Mouse (Mus musculus): Measurements from ENCODE around the gene Alkbh3.

Gene Alkbh3

DNA sequence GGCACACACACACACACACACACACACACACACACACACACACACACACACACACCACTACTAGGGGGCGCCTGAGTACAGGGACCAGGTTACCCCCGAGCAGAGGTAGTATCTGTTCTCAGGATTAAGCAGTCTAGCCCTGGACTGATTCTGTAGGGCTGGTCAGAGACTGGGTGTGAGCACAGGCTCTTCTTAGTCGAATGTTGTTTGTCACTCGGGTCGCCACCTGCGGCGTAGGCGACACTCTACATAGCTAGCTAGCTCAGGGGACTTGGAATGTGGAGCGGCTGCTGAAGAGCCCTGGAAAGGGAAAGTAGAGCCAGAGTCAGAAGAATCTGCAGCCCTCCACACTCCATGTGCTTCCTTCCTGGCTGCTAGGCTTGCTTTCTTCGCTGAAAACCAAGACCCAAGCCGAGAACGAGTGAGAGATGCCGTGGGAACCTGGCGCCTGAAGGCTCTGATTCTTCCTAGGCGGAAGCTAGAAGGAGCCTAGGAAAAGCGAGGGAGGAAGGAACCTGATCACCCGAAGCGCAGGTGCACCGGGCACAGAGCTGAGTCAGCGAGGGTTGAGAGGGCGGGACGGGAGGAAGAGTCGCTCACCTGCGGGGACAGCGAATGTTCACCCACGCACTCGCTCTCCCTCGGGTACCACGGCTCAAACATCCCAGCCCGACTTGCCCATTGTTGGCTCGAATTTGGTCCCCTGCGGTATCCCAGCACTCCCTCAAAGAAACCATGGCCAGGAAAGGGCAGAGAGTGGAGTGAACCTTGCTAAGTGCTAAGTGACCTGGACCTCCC lies 55.6 kb downstream of the Alkbh3 start:
- DNase-seq (ENCODE audit: low spot score) = no peak

DNA sequence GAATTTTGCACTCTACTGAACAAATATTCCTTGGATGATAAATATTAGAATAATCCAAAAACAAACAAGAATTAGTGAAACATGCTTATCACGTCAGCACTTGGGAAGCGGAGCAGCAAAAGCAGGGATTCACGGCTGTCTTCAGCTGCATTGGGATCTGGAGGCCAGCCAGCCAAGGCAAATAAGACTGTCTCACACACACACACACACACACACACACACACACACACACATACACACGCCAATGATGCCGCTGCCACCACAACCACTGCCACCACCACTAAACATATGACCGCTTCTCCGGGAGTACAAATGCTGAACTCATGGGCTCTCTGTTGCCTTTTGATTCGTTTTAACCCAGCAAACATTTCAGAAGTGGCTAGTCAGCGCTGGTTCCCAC lies 56.9 kb downstream of the Alkbh3 start:
- no peak for DNase-seq (ENCODE audit: low spot score)

DNA sequence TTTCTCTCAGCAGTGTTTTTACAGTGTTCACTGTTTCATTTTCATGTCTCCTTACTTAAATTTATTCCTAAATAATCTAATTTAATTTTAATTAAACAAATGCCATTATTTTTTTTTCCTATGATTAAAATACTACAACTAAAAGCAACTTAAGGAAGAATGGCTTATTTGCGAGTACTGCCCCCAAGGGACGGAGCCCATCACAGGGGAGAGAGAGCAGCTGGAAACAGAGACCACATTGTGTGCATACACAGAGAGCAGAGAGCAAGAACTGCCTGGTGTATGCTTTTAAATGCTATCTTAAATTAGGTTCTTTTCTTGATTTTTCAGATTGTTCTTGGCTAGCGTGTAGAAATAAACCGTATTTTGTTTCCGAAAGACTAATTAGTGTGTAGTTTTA lies 63.6 kb downstream of the Alkbh3 start:
- DNase-seq (ENCODE audit: low spot score) = no peak

DNA sequence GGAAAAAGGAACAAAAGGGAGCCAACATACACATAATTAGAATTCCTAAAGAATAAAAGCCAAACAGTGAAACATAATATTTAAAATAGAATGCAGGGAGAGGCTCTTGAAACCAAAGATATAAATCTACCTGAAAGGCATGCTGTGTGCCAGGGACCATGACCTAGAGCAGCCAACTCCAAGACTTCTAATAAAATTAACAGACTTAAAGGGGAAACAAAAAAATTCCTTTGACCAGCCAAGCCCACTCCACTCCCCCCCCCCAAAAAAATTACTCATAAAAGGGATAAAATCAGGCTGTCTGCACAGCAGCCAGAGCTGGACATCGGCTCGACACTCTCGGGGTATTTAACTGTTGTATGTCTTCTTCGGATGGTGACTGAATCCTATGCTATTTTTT lies 65.8 kb downstream of the Alkbh3 start:
- DNase-seq (ENCODE audit: low spot score) = no peak

DNA sequence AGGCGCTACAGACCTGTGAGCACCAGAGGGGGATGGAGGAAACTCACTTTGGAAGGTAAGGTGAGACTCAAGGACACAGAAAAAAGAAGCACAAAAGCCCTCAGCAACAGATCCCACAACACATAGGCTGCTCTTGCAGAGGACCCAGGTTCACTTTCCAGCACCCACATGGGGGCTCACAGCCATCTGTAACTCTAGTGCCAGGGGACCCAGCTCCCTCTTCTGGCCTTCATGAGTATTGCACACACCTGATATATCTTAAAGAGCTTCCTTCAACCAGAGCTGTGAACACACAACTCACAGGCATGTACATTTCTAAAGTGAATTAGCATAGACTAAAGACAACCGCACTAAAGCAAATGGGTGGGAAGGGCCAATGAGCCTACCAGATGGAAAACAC lies 66.5 kb downstream of the Alkbh3 start:
- no peak for DNase-seq (ENCODE audit: low spot score)

DNA sequence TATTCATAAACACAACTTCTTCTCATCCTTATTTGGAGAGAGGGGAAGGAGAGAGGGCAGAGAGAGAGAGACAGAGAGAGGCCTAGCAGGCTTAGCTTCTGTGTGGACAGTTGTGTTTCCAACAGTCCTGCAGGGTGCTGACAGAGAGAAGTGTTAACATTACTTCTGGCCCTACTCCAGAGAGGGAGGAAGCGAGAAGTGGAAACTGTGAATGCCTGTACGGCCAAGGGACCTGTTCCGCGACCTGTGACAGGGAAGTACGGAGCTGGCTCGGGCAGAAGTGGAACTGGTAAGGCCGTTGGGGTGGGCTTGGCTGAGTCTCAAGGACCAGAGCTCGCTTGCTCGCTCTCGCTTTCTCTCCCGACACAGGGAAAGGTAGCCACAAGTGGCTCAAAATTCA lies 68.9 kb downstream of the Alkbh3 start:
- DNase-seq (ENCODE audit: low spot score) = peak; percentile 16

DNA sequence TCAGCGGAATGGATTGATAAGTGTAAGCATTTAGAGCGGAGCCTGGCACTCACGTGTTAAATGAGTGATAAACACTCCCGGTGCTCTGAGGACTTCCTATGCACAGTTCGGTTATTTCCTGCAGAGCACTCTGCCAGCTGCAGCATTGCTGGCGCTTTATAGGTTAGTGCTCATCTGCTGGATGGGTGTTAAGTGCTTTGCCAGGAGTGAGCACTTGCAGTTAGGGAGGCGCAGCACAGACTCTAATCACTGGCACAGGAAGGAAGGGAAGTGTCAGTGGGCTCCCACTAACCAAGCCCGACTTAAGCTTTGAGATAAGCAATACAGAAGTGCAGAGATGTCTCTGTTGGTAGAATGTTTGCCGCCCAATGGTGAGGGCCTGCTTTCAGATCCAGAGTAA lies 72.1 kb downstream of the Alkbh3 start:
- DNase-seq (ENCODE audit: low spot score) = no peak
